Mouse (Mus musculus) stomach, postnatal 0 days (tissue): Measurements from ENCODE around the gene Chrd.

ENCODE experiments used
- CTCF ChIP-seq: IDR thresholded peaks from 2 replicates; pipeline ENCODE4 v1.5.1; 2016; ENCODE audit warnings: antibody characterized with exemption, low read depth, mild to moderate bottlenecking, moderate library complexity
- EP300 ChIP-seq: optimal IDR thresholded peaks from 2 replicates; pipeline ENCODE3; 2016; ENCODE audit warnings: antibody characterized with exemption

- no peak for TF ChIP-seq EP300
- no peak for TF ChIP-seq CTCF
Observed at GRCm38 (mm10) chr16:20715566-20715965, 17.4 kb upstream of the Chrd start.
